ENCODE assay signal across 10 mouse cellular contexts in the genomic region with DNA sequence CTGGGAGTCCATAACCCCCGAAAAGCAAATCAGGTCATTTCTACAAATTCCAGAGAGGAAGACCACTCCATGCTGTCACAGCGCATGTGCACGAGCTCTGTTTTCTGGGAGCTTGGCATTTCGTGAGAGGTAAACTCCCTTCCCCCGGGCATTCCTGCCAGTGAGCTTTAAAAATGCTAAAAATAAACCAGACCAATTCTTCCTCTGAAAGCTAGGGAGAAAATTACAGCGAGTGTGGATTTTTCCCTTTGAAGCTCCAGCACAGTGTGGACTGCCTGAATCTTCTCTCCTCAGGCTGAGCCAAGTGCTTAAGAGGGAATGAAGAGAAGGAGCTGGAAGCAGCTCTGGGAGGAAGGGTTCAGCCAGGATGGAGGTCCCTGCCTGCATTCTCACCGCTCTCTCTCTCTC.
DNase-seq lines count a peak whose midpoint lies in the region; ATAC-seq and TF ChIP-seq lines count a peak whose summit lies in the region.
"Had no signal": no experiment of that assay in that cellular context is flagged by ENCODE, and none has a peak within 500 bp of the region (broad histone marks: within the 10 kb centered on the region; RNA-seq: fewer than 3 reads in every experiment).

No protein-coding gene starts in this region.

- peaks cover 17% of the 10 kb centered on the region for H3K4me1 ChIP-seq in heart, embryonic 15.5 days (replicated peaks)
- H3K4me1 ChIP-seq in kidney, postnatal 0 days (replicated peaks; ENCODE audit: insufficient read depth, low read length): no peaks in the 10 kb centered on the region; the same call in 1 of the 2 replicates
- peaks cover 12% of the 10 kb centered on the region for H3K4me1 ChIP-seq in olfactory bulb, adult 2 months (ENCODE audit: control insufficient read depth, insufficient read depth, low read length)
- H3K4me1 ChIP-seq: stomach, embryonic 15.5 days had no signal

- H3K36me3 ChIP-seq in heart, embryonic 15.5 days: peaks cover 7% of the 10 kb centered on the region; the same call in 1 of the 2 replicates
- H3K36me3 ChIP-seq in kidney, postnatal 0 days (ENCODE audit: insufficient read depth, low read length): peaks cover 6% of the 10 kb centered on the region; the same call in 1 of the 2 replicates
- H3K36me3 ChIP-seq: stomach, embryonic 15.5 days had no signal

- no peaks in the 10 kb centered on the region for H3K9me3 ChIP-seq in heart, embryonic 15.5 days (replicated peaks)
- 0 out of 2 replicates have a peak, but pooled peaks cover 4% of the 10 kb centered on the region for H3K9me3 ChIP-seq in kidney, postnatal 0 days (replicated peaks; ENCODE audit: low read length)
- H3K9me3 ChIP-seq: G1E; stomach, embryonic 15.5 days had no signal

- TF ChIP-seq POLR2A in olfactory bulb, adult 2 months (IDR thresholded peaks at IDR 0.05; ENCODE audit: insufficient read depth, low read depth, low read length): no peak

- H3K9ac ChIP-seq in heart, embryonic 15.5 days: no peak overlapping the region
- no peak overlapping the region for H3K9ac ChIP-seq in kidney, postnatal 0 days (ENCODE audit: low read depth, low read length)
- H3K9ac ChIP-seq: stomach, embryonic 15.5 days had no signal

- no peak overlapping the region for H3K4me3 ChIP-seq in heart, embryonic 15.5 days
- no peak overlapping the region for H3K4me3 ChIP-seq in kidney, postnatal 0 days (replicated peaks; ENCODE audit: low read depth, low read length)
- peak overlapping the region; percentile 32 for H3K4me3 ChIP-seq in olfactory bulb, adult 2 months (ENCODE audit: insufficient read depth, low read depth, low read length)
- H3K4me3 ChIP-seq: stomach, embryonic 15.5 days had no signal

- no peak for ATAC-seq in heart, embryonic 15.5 days (replicated peaks; ENCODE audit: insufficient number of reproducible peaks, insufficient read depth, low FRiP score, low read depth)
- ATAC-seq in kidney, postnatal 0 days (replicated peaks; ENCODE audit: low FRiP score, low read depth): no peak
- no peak for ATAC-seq in activated CD4-positive, CD25-positive, alpha-beta regulatory T cell, adult 4 months

- TF ChIP-seq CTCF in kidney, postnatal 0 days (IDR thresholded peaks at IDR 0.05; ENCODE audit: low read depth): no peak
- no peak for TF ChIP-seq CTCF in olfactory bulb, adult 2 months (IDR thresholded peaks at IDR 0.05; ENCODE audit: insufficient read depth, low read depth, low read length)

- H3K4me2 ChIP-seq in heart, embryonic 15.5 days: peak overlapping the region; percentile 25; the same call in 1 of the 2 replicates
- H3K4me2 ChIP-seq in kidney, postnatal 0 days (ENCODE audit: low read length): no peak overlapping the region
- H3K4me2 ChIP-seq: stomach, embryonic 15.5 days had no signal

- 43% methylated on average over 7 of the region's 7 CpGs for WGBS in heart, embryonic 15.5 days
- 55% methylated on average over 7 of the region's 7 CpGs for WGBS in kidney, postnatal 0 days
- 17% methylated on average over 7 of the region's 7 CpGs for WGBS in olfactory bulb, adult 2 months

- H3K27me3 ChIP-seq in heart, embryonic 15.5 days: no peaks in the 10 kb centered on the region
- H3K27me3 ChIP-seq in kidney, postnatal 0 days (ENCODE audit: insufficient read depth, low read length): no peaks in the 10 kb centered on the region
- H3K27me3 ChIP-seq: stomach, embryonic 15.5 days had no signal

- no peak for DNase-seq in heart, adult 9 months (ENCODE audit: low spot score in 2 of 2)
- DNase-seq in cerebellum, adult 9-10 months: peak; percentile 76
- DNase-seq in kidney, postnatal 0 days (ENCODE audit: low spot score): peak; percentile 23
- no peak for DNase-seq in testis, postnatal 14 days (ENCODE audit: low spot score)
- no peak for DNase-seq in spleen, adult 18-20 months

- H3K27ac ChIP-seq in heart, embryonic 15.5 days: peak overlapping the region; percentile 53; the same call in 1 of the 2 replicates
- no peak overlapping the region for H3K27ac ChIP-seq in kidney, postnatal 0 days
- H3K27ac ChIP-seq in olfactory bulb, adult 2 months (ENCODE audit: insufficient read depth, low read depth, low read length): peak overlapping the region; percentile 95
- H3K27ac ChIP-seq: stomach, embryonic 15.5 days had no signal

Comparison
In these comparisons a context has a peak if more than half of its experiments do, and no peak if none do; other contexts are left out.
1. DNase-seq: peak in cerebellum, adult 9-10 months (single experiment) and kidney, postnatal 0 days (single experiment); none in heart, adult 9 months (0 of 2), testis, postnatal 14 days (single experiment) and spleen, adult 18-20 months (0 of 2).